Mouse (Mus musculus) G1E (cell line): ENCODE measurements around the gene Fat3. TPM values are rescaled to one million over a fixed set of nuclear protein-coding genes. Genes with fewer than 3 reads are reported as not detected.

Experiments
- ATAC-seq: 2 replicates; pipeline ENCODE4 v1.8.0; 2016; ENCODE audit warnings: mild to moderate bottlenecking; ENCODE audit not compliant: insufficient number of reproducible peaks, poor library complexity, low FRiP score, severe bottlenecking; ENCODE audit errors: extremely low read depth
- DNase-seq: peaks from one replicate; pipeline ENCODE4 v3.0.0; 2012; ENCODE audit warnings: low spot score
- H3K27me3 ChIP-seq: 2 replicates; pipeline ENCODE4 v1.6.1; 2012; ENCODE audit warnings: mild to moderate bottlenecking, low read length, inconsistent platforms; ENCODE audit not compliant: insufficient read depth
- H3K36me3 ChIP-seq: replicated peaks from 2 replicates; pipeline ENCODE3; 2012; ENCODE audit warnings: mild to moderate bottlenecking, inconsistent platforms
- H3K4me1 ChIP-seq: 2 replicates; pipeline ENCODE4 v1.6.1; 2012; ENCODE audit warnings: low read depth, low read length, inconsistent platforms, mixed read lengths; ENCODE audit not compliant: insufficient read depth
- H3K4me3 ChIP-seq: 2 replicates; pipeline ENCODE4 v1.5.1; 2012; ENCODE audit warnings: low read depth, mild to moderate bottlenecking, inconsistent platforms, low read length, moderate library complexity, mixed read lengths
- H3K9me3 ChIP-seq: replicated peaks from 2 replicates; pipeline ENCODE4 v1.6.1; 2012; ENCODE audit warnings: inconsistent platforms
- CTCF ChIP-seq: IDR thresholded peaks from 2 replicates; pipeline ENCODE4 v1.5.1; 2012; ENCODE audit warnings: low read depth, low read length, inconsistent platforms, mixed read lengths
- GATA1 ChIP-seq: IDR thresholded peaks from 2 replicates; pipeline ENCODE4 v1.6.1; 2012; ENCODE audit warnings: borderline replicate concordance, low read length, inconsistent platforms, mixed read lengths
- GATA2 ChIP-seq: IDR thresholded peaks from 2 replicates; pipeline ENCODE4 v1.6.1; 2012; ENCODE audit warnings: low read depth, low read length, inconsistent platforms, borderline replicate concordance
- POLR2AphosphoS5 ChIP-seq: IDR thresholded peaks from 2 replicates; pipeline ENCODE4 v1.6.1; 2012; ENCODE audit warnings: low read depth, low read length, inconsistent platforms; ENCODE audit not compliant: insufficient replicate concordance
- TAL1 ChIP-seq: conservative IDR thresholded peaks from 2 replicates; pipeline ENCODE4 v1.6.1; 2012; ENCODE audit warnings: low read depth, low read length, inconsistent platforms, mixed read lengths
- polyA plus RNA-seq: library from polyadenylated mRNA; stranded (reverse); fragments of >175 nt; gene quantifications from 2 replicates; pipeline ENCODE4 v1.2.3, GENCODE M21; 2012
- total RNA-seq, 2 experiments: library from RNA; stranded (forward) in 1 of 2; stranded (reverse) in 1 of 2; fragments of 200-1000 nt in 1 of 2; fragments of >200 nt in 1 of 2; fragmentation: Nextera tagmentation in 1 of 2; gene quantifications; 2 replicates each; pipeline ENCODE4 v1.2.3; 2014 to 2017

Gene Fat3
- total and polyA plus RNA-seq, 3 experiments: 0.11 TPM; not detected in 2

- Histone ChIP-seq H3K36me3 (no peaks in the 10 kb centered on the region), H3K4me3 (no peak overlapping the region), H3K4me1 (no peaks in the 10 kb centered on the region), H3K9me3 (no peaks in the 10 kb centered on the region), H3K27me3 (no peaks in the 10 kb centered on the region)
- ATAC-seq: no peak
- TF ChIP-seq TAL1 (no peak), GATA1 (no peak), CTCF (no peak), POLR2AphosphoS5 (no peak), GATA2 (no peak)
- DNase-seq: no peak
Observed at GRCm38 (mm10) chr9:16046686-16047085, 454.4 kb downstream of the Fat3 start.

GRCm38 (mm10) chr9:16037375-16037774 is 463.7 kb downstream of the Fat3 start:
- TF ChIP-seq CTCF (no peak), POLR2AphosphoS5 (no peak), TAL1 (no peak)
- no peak for ATAC-seq
- Histone ChIP-seq H3K4me1 (no peaks in the 10 kb centered on the region), H3K36me3 (no peaks in the 10 kb centered on the region), H3K4me3 (no peak overlapping the region), H3K27me3 (no peaks in the 10 kb centered on the region), H3K9me3 (no peaks in the 10 kb centered on the region)
- DNase-seq: no peak

GRCm38 (mm10) chr9:16036346-16036745 is 464.7 kb downstream of the Fat3 start:
- Histone ChIP-seq H3K9me3 (no peaks in the 10 kb centered on the region), H3K36me3 (no peaks in the 10 kb centered on the region), H3K4me1 (no peaks in the 10 kb centered on the region), H3K27me3 (no peaks in the 10 kb centered on the region), H3K4me3 (no peak overlapping the region)
- ATAC-seq: no peak
- no peak for DNase-seq
- TF ChIP-seq POLR2AphosphoS5 (no peak), CTCF (no peak), TAL1 (no peak), GATA1 (no peak), GATA2 (no peak)

GRCm38 (mm10) chr9:16029715-16030285 is 471.3 kb downstream of the Fat3 start:
- Histone ChIP-seq H3K4me1 (no peaks in the 10 kb centered on the region), H3K9me3 (no peaks in the 10 kb centered on the region), H3K36me3 (no peaks in the 10 kb centered on the region), H3K4me3 (no peak overlapping the region), H3K27me3 (no peaks in the 10 kb centered on the region)
- TF ChIP-seq POLR2AphosphoS5: no peak
- TF ChIP-seq GATA2: no peak
- no peak for TF ChIP-seq CTCF
- no peak for TF ChIP-seq TAL1
- no peak for TF ChIP-seq GATA1
- DNase-seq (no peak), ATAC-seq (no peak)

GRCm38 (mm10) chr9:16029066-16029465 is 472.0 kb downstream of the Fat3 start:
- H3K36me3 ChIP-seq: no peaks in the 10 kb centered on the region
- H3K4me3 ChIP-seq: no peak overlapping the region
- H3K27me3 ChIP-seq: no peaks in the 10 kb centered on the region
- H3K9me3 ChIP-seq: no peaks in the 10 kb centered on the region
- H3K4me1 ChIP-seq: no peaks in the 10 kb centered on the region
- no peak for ATAC-seq
- TF ChIP-seq GATA2: no peak
- TF ChIP-seq POLR2AphosphoS5: no peak
- TF ChIP-seq TAL1: no peak
- TF ChIP-seq CTCF: no peak
- no peak for TF ChIP-seq GATA1
- DNase-seq: no peak

- TF ChIP-seq GATA1 (no peak), GATA2 (no peak), TAL1 (no peak), POLR2AphosphoS5 (no peak), CTCF (no peak)
Observed at GRCm38 (mm10) chr9:16028394-16028911, 472.6 kb downstream of the Fat3 start.

GRCm38 (mm10) chr9:16026054-16026453 is 475.0 kb downstream of the Fat3 start:
- ATAC-seq (no peak), DNase-seq (no peak)
- H3K9me3 ChIP-seq: no peaks in the 10 kb centered on the region
- H3K27me3 ChIP-seq: no peaks in the 10 kb centered on the region
- H3K4me1 ChIP-seq: no peaks in the 10 kb centered on the region
- TF ChIP-seq GATA2 (no peak), CTCF (no peak), TAL1 (no peak), POLR2AphosphoS5 (no peak), GATA1 (no peak)
- no peaks in the 10 kb centered on the region for H3K36me3 ChIP-seq
- no peak overlapping the region for H3K4me3 ChIP-seq

More at GRCm38 (mm10) chr9:16028394-16028911, 472.6 kb downstream of the Fat3 start:
- Histone ChIP-seq H3K27me3 (no peaks in the 10 kb centered on the region), H3K4me3 (no peak overlapping the region), H3K4me1 (no peaks in the 10 kb centered on the region), H3K36me3 (no peaks in the 10 kb centered on the region), H3K9me3 (no peaks in the 10 kb centered on the region)
- DNase-seq (no peak), ATAC-seq (no peak)
